Mouse (Mus musculus): ENCODE data around the gene Acsl5. TPM values are rescaled to one million over a fixed set of nuclear protein-coding genes. Genes with fewer than 3 reads are reported as not detected.

Acsl5 gene
- polyA plus RNA-seq, 1 experiment, result 16.0 TPM

DNA sequence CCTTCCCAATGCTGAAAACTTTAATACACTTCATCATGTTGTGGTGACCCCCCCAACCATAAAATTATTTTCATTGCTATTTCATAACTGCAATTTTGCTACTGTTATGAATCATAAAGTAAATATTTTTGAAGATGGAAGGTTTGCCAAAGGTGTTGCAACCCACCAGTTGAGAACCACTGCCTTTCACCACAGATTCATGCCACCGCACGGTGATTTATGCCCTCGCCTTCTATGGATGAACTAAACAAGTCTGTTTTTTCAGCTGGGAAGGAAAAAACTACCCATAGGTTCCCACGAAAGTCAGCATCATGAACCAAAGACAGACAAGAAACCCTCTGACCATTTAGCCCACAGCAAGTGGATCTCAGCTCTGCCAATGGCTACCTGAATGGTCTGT lies 34.9 kb upstream of the Acsl5 start:
- no peak overlapping the region for H3K4me2 ChIP-seq (ENCODE audit: low read depth)
- no peaks in the 10 kb centered on the region for H3K36me3 ChIP-seq (ENCODE audit: control insufficient read depth, insufficient read depth)
- no peaks in the 10 kb centered on the region for H3K27me3 ChIP-seq (ENCODE audit: control insufficient read depth, insufficient read depth, insufficient read length)

GRCm38 (mm10) chr19:55217365-55217764 lies 34.4 kb upstream of the Acsl5 start:
- H3K79me2 ChIP-seq (ENCODE audit: control insufficient read depth, insufficient read depth), result no peaks in the 10 kb centered on the region
- TF ChIP-seq TCF12 (IDR thresholded peaks at IDR 0.05; ENCODE audit: insufficient read depth, poor library complexity, severe bottlenecking) (no peak), TCF3 (IDR thresholded peaks at IDR 0.05; ENCODE audit: insufficient read length, low read depth) (no peak), CEBPB (IDR thresholded peaks at IDR 0.05; ENCODE audit: insufficient read depth, poor library complexity, severe bottlenecking) (no peak), POLR2AphosphoS2 (IDR thresholded peaks at IDR 0.05; ENCODE audit: insufficient read length, low read depth) (no peak), MYOD1 (IDR thresholded peaks at IDR 0.05; ENCODE audit: control insufficient read depth in 1 of 3, insufficient read length in 2 of 3, low read depth in 2 of 3) (no peak), E2F4 (IDR thresholded peaks at IDR 0.05; ENCODE audit: insufficient read depth) (no peak)
- H3K36me3 ChIP-seq (ENCODE audit: control insufficient read depth, insufficient read depth), result no peaks in the 10 kb centered on the region
- no peak overlapping the region for H3K4me3 ChIP-seq
- H3ac ChIP-seq (ENCODE audit: control insufficient read depth, insufficient read length), result no peak overlapping the region
- H3K4me2 ChIP-seq (ENCODE audit: low read depth), result peak overlapping the region; percentile 81
- H3K27me3 ChIP-seq (ENCODE audit: control insufficient read depth, insufficient read depth, insufficient read length), result no peaks in the 10 kb centered on the region

More for the DNA sequence above, 34.9 kb upstream of the Acsl5 start:
- H3K79me2 ChIP-seq (ENCODE audit: control insufficient read depth, insufficient read depth), result no peaks in the 10 kb centered on the region
- TF ChIP-seq CEBPB (IDR thresholded peaks at IDR 0.05; ENCODE audit: insufficient read depth, poor library complexity, severe bottlenecking) (peak; percentile 91), TCF12 (IDR thresholded peaks at IDR 0.05; ENCODE audit: insufficient read depth, poor library complexity, severe bottlenecking) (no peak)
- no peak overlapping the region for H3K4me3 ChIP-seq
- H3ac ChIP-seq (ENCODE audit: control insufficient read depth, insufficient read length), result no peak overlapping the region

DNA sequence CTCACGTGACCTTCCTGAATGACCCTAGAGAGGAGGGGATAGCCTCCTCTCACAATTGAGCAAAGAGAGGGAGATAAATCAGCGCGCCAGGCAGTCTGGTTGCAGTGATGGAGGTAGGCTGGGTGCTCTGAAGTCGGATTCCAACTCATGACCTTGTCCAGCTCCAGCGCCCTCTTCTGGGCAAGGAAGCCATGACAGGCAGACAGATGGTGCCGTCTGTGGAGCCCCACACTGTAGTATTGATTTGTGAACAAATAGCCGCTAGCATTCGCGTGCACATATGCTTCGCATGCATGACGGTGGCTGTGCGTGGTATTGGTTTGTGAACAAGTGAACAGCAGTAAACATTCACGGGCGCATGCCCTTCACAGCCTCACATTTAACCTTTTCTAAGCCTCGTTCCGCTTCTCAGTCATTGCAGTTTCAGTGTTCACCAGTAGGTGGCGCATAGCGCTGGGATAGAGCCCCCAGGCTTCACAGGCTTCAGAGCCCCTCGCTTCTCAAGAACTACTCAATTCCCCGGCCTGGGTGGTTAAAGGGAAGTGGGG lies 33.5 kb upstream of the Acsl5 start:
- Histone ChIP-seq H3K79me2 (ENCODE audit: control insufficient read depth, insufficient read depth) (no peaks in the 10 kb centered on the region), H3ac (ENCODE audit: control insufficient read depth, insufficient read length) (no peak overlapping the region), H3K36me3 (ENCODE audit: control insufficient read depth, insufficient read depth) (no peaks in the 10 kb centered on the region), H3K4me2 (ENCODE audit: low read depth) (peak overlapping the region; percentile 81), H3K27me3 (ENCODE audit: control insufficient read depth, insufficient read depth, insufficient read length) (no peaks in the 10 kb centered on the region), H3K4me3 (no peak overlapping the region)
- no peak for TF ChIP-seq POLR2AphosphoS2 (IDR thresholded peaks at IDR 0.05; ENCODE audit: insufficient read length, low read depth)
- no peak for TF ChIP-seq CEBPB (IDR thresholded peaks at IDR 0.05; ENCODE audit: insufficient read depth, poor library complexity, severe bottlenecking)
- TF ChIP-seq TCF3 (IDR thresholded peaks at IDR 0.05; ENCODE audit: insufficient read length, low read depth), result no peak

DNA sequence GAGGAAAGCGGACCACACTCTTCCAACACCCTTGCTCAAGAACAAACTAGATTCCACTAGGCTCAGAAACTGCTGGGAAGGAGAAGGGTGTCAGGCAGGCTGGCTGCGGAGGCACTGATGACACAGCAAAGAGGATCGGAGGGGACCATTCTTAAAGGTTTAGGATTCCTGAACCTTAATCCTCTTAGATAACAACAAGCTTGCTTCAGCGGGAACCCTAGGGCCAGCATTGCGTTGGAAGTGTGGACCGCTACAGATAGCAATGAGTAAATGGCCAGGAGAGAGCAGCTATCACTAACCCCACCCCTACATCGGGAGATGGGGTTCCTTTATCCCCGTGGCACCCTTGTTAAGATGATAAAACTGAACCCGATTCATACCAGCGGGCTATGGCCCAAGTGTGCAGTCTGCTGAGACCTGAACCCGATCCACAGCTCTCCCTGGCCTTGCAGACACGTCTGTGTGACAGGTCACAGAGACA lies 33.0 kb upstream of the Acsl5 start:
- H3K4me3 ChIP-seq, result no peak overlapping the region
- no peaks in the 10 kb centered on the region for H3K36me3 ChIP-seq (ENCODE audit: control insufficient read depth, insufficient read depth)
- TF ChIP-seq POLR2A (IDR thresholded peaks at IDR 0.05; ENCODE audit: insufficient read length, low read depth) (no peak), MAX (IDR thresholded peaks at IDR 0.05; ENCODE audit: low read depth) (no peak), CEBPB (IDR thresholded peaks at IDR 0.05; ENCODE audit: insufficient read depth, poor library complexity, severe bottlenecking) (no peak), TCF3 (IDR thresholded peaks at IDR 0.05; ENCODE audit: insufficient read length, low read depth) (no peak), TCF12 (IDR thresholded peaks at IDR 0.05; ENCODE audit: insufficient read depth, poor library complexity, severe bottlenecking) (no peak), REST (IDR thresholded peaks at IDR 0.05; ENCODE audit: insufficient read depth, insufficient read length) (no peak)
- H3ac ChIP-seq (ENCODE audit: control insufficient read depth, insufficient read length), result no peak overlapping the region
- no peaks in the 10 kb centered on the region for H3K79me2 ChIP-seq (ENCODE audit: control insufficient read depth, insufficient read depth)
- peak overlapping the region; percentile 81 for H3K4me2 ChIP-seq (ENCODE audit: low read depth)
- no peaks in the 10 kb centered on the region for H3K27me3 ChIP-seq (ENCODE audit: control insufficient read depth, insufficient read depth, insufficient read length)

- Histone ChIP-seq H3K79me2 (ENCODE audit: control insufficient read depth, insufficient read depth) (no peaks in the 10 kb centered on the region), H3K4me2 (ENCODE audit: low read depth) (no peak overlapping the region), H3ac (ENCODE audit: control insufficient read depth, insufficient read length) (no peak overlapping the region), H3K27me3 (ENCODE audit: control insufficient read depth, insufficient read depth, insufficient read length) (no peaks in the 10 kb centered on the region), H3K36me3 (ENCODE audit: control insufficient read depth, insufficient read depth) (no peaks in the 10 kb centered on the region), H3K4me3 (no peak overlapping the region)
- TF ChIP-seq CEBPB (IDR thresholded peaks at IDR 0.05; ENCODE audit: insufficient read depth, poor library complexity, severe bottlenecking) (no peak), MYOG (IDR thresholded peaks at IDR 0.05; ENCODE audit: control insufficient read depth in 1 of 3, insufficient read depth in 1 of 3, insufficient read length in 2 of 3, low read depth in 2 of 3) (no peak)
Observed at GRCm38 (mm10) chr19:55219359-55219758, 32.4 kb upstream of the Acsl5 start.

DNA sequence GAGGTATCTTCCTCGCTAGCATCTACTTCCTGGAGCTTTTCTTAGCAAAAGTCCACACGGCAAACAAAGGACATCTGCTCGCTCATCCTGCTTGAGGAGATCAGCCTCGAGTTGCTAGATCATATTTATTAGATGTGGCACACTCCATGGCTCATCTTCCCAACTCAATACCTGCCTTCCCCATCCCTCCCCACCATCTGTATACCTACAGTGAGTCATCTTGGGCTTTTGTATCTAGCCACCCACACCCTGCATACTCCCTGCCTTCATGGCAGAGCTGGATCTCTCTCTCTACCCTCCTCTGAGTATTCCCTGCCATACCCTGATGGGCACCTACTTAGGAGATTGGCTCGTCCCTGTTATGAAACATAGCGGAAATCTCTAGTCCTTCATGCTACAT lies 30.5 kb upstream of the Acsl5 start:
- no peaks in the 10 kb centered on the region for H3K36me3 ChIP-seq (ENCODE audit: control insufficient read depth, insufficient read depth)
- no peaks in the 10 kb centered on the region for H3K27me3 ChIP-seq (ENCODE audit: control insufficient read depth, insufficient read depth, insufficient read length)
- TF ChIP-seq TCF12 (IDR thresholded peaks at IDR 0.05; ENCODE audit: insufficient read depth, poor library complexity, severe bottlenecking) (no peak), TCF3 (IDR thresholded peaks at IDR 0.05; ENCODE audit: insufficient read length, low read depth) (no peak), MYOD1 (IDR thresholded peaks at IDR 0.05; ENCODE audit: control insufficient read depth in 1 of 3, insufficient read length in 2 of 3, low read depth in 2 of 3) (no peak), REST (IDR thresholded peaks at IDR 0.05; ENCODE audit: insufficient read depth, insufficient read length) (no peak), POLR2AphosphoS2 (IDR thresholded peaks at IDR 0.05; ENCODE audit: insufficient read length, low read depth) (no peak), SRF (IDR thresholded peaks at IDR 0.05; ENCODE audit: control insufficient read depth, insufficient read length, low read depth) (no peak), E2F4 (IDR thresholded peaks at IDR 0.05; ENCODE audit: insufficient read depth) (no peak), MYOG (IDR thresholded peaks at IDR 0.05; ENCODE audit: control insufficient read depth in 1 of 3, insufficient read depth in 1 of 3, insufficient read length in 2 of 3, low read depth in 2 of 3) (no peak), MAX (IDR thresholded peaks at IDR 0.05; ENCODE audit: low read depth) (no peak), CEBPB (IDR thresholded peaks at IDR 0.05; ENCODE audit: insufficient read depth, poor library complexity, severe bottlenecking) (no peak), USF1 (IDR thresholded peaks at IDR 0.05; ENCODE audit: low read depth) (no peak), POLR2A (IDR thresholded peaks at IDR 0.05; ENCODE audit: insufficient read length, low read depth) (no peak)
- no peak overlapping the region for H3ac ChIP-seq (ENCODE audit: control insufficient read depth, insufficient read length)
- H3K79me2 ChIP-seq (ENCODE audit: control insufficient read depth, insufficient read depth), result no peaks in the 10 kb centered on the region
- H3K4me2 ChIP-seq (ENCODE audit: low read depth), result no peak overlapping the region
- no peak overlapping the region for H3K4me3 ChIP-seq

Measured in myocyte (in vitro differentiated cells).